Mouse (Mus musculus) lung, postnatal 0 days (tissue): ENCODE measurements at regions not wholly inside any gene's neighbourhood (a gene's known extent, or its start where the extent isn't known, plus 50 kb on each side); places are given as distances from the start of the nearest gene placed in this dataset.

Experiments used
- ATAC-seq: fragments of 200-750 bp; cut with Nextera tagmentation; 2 replicates; pipeline ENCODE4 v1.8.0; 2017; ENCODE audit warnings: moderate library complexity
- DNase-seq: peaks from one replicate; pipeline ENCODE4 v3.0.0-alpha.2; 2016; ENCODE audit warnings: low spot score
- H3K27ac ChIP-seq: fragments of 300-500 bp; sonication (generic); 2 replicates; pipeline ENCODE4 v1.5.1; 2014; ENCODE audit warnings: antibody characterized with exemption, mild to moderate bottlenecking, low read length, mixed read lengths
- H3K27me3 ChIP-seq: fragments of 300-500 bp; sonication (generic); replicated peaks from 2 replicates; pipeline ENCODE4 v1.6.1; 2014; ENCODE audit warnings: low read length, mixed read lengths; ENCODE audit not compliant: insufficient read depth
- H3K36me3 ChIP-seq: fragments of 300-500 bp; sonication (generic); 2 replicates; pipeline ENCODE4 v1.6.1; 2014; ENCODE audit warnings: low read length, mixed read lengths; ENCODE audit not compliant: insufficient read depth
- H3K4me1 ChIP-seq: fragments of 300-500 bp; sonication (generic); 2 replicates; pipeline ENCODE4 v1.6.1; 2014; ENCODE audit warnings: antibody characterized with exemption, low read depth, low read length, mixed read lengths; ENCODE audit not compliant: insufficient read depth
- H3K4me2 ChIP-seq: fragments of 300-500 bp; sonication (generic); replicated peaks from 2 replicates; pipeline ENCODE4 v1.6.1; 2014; ENCODE audit warnings: low read depth, mild to moderate bottlenecking, low read length, moderate library complexity, mixed read lengths
- H3K4me3 ChIP-seq: fragments of 300-500 bp; sonication (generic); 2 replicates; pipeline ENCODE4 v1.5.1; 2014; ENCODE audit warnings: low read depth, low read length
- H3K9ac ChIP-seq: fragments of 300-500 bp; sonication (generic); replicated peaks from 2 replicates; pipeline ENCODE4 v1.6.1; 2014; ENCODE audit warnings: low read depth, mild to moderate bottlenecking
- H3K9me3 ChIP-seq: fragments of 300-500 bp; sonication (generic); 2 replicates; pipeline ENCODE4 v1.6.1; 2016; ENCODE audit warnings: low read length, mixed read lengths
- CTCF ChIP-seq: IDR thresholded peaks from 2 replicates; pipeline ENCODE4 v1.5.1; 2016; ENCODE audit warnings: antibody characterized with exemption, mild to moderate bottlenecking
- EP300 ChIP-seq: IDR thresholded peaks from 2 replicates; pipeline ENCODE4 v1.6.1; 2016; ENCODE audit warnings: antibody characterized with exemption, mild to moderate bottlenecking, control low read depth
- WGBS: fragments of 180-500 bp; shearing (Covaris S2); extraction: QIAGEN DNeasy Blood & Tissue Kit; methylation state at CpG from one replicate; pipeline ENCODE4 v1.1.7; 2014; 5-methylcytosine and 5-hydroxymethylcytosine counted together

DNA sequence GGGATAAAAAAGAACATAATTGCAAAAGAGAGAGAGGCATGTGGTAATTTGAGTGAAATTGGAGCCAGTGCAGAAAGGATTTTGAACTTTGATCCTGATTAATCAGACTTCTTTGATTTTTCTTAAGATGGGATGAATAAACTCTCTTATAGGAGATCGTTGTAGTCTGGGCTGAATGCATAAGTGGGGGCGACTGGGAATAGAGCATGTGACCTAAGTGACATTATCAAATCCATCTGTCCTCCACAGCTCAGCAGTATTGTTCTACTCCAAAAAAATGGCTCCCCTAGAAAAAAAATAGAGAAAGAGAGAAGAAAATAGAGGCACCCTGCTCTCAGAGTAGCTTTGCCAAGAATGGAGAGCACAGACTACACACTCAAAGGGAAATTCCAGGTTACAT lies 1286.1 kb upstream of the Cdh8 start:
- H3K9me3 ChIP-seq, result no peaks in the 10 kb centered on the region
- H3K9ac ChIP-seq, result no peak overlapping the region
- WGBS, result 64% methylated on average over 2 of the region's 2 CpGs
- no peak overlapping the region for H3K4me2 ChIP-seq
- H3K36me3 ChIP-seq, result no peaks in the 10 kb centered on the region
- no peaks in the 10 kb centered on the region for H3K27me3 ChIP-seq
- H3K27ac ChIP-seq, result no peak overlapping the region
- no peak for DNase-seq
- no peak for TF ChIP-seq CTCF
- TF ChIP-seq EP300, result no peak
- H3K4me1 ChIP-seq, result no peaks in the 10 kb centered on the region
- H3K4me3 ChIP-seq, result no peak overlapping the region
- no peak for ATAC-seq

GRCm38 (mm10) chr8:100695043-100695442 lies 1278.8 kb upstream of the Cdh8 start:
- no peak for ATAC-seq

DNA sequence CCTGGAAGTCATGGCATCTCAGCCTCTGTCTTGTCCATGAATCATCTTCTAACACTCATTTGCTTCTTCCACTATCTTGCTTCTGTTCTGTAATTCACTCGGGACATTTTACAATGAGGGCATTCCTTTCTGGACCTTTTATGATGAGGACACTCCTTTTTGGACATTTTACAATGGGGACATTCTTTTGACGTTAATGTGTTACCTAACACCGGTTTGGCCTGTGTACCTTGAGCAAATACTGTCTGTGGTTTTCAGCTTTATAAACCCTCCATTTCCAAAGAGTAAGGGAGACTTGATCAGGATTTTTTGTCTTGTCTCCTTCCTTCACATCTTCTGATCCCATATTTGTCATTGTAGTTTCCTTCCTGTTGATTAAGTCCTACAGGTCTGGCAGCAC lies 1262.3 kb upstream of the Cdh8 start:
- H3K27me3 ChIP-seq, result no peaks in the 10 kb centered on the region
- no peaks in the 10 kb centered on the region for H3K36me3 ChIP-seq
- no peak for ATAC-seq
- H3K9ac ChIP-seq, result no peak overlapping the region
- no peaks in the 10 kb centered on the region for H3K4me1 ChIP-seq
- no peak overlapping the region for H3K27ac ChIP-seq
- H3K4me2 ChIP-seq, result no peak overlapping the region
- 61% methylated on average over 3 of the region's 3 CpGs for WGBS
- no peak for DNase-seq
- no peaks in the 10 kb centered on the region for H3K9me3 ChIP-seq
- no peak for TF ChIP-seq CTCF
- TF ChIP-seq EP300, result no peak
- H3K4me3 ChIP-seq, result no peak overlapping the region

More at GRCm38 (mm10) chr8:100695043-100695442, 1278.8 kb upstream of the Cdh8 start:
- no peaks in the 10 kb centered on the region for H3K36me3 ChIP-seq
- no peak for TF ChIP-seq EP300
- no peak for TF ChIP-seq CTCF
- no peaks in the 10 kb centered on the region for H3K4me1 ChIP-seq
- no peaks in the 10 kb centered on the region for H3K9me3 ChIP-seq
- no peak overlapping the region for H3K27ac ChIP-seq
- no peak overlapping the region for H3K4me2 ChIP-seq
- H3K27me3 ChIP-seq, result no peaks in the 10 kb centered on the region
- H3K9ac ChIP-seq, result no peak overlapping the region
- no peak overlapping the region for H3K4me3 ChIP-seq
- 71% methylated on average over 3 of the region's 3 CpGs for WGBS
- DNase-seq, result no peak
